Mouse (Mus musculus) lung, postnatal 0 days (tissue): ENCODE results near the gene Sall2. TPM values are rescaled to one million over a fixed set of nuclear protein-coding genes. Genes with fewer than 3 reads are reported as not detected.
"Not testable (repeated sequence)": the region's sequence is repeated elsewhere in the genome, so short reads cannot be mapped to it uniquely, and the experiment has no call there.

Source experiments
- ATAC-seq: fragments of 200-750 bp; cut with Nextera tagmentation; 2 replicates; pipeline ENCODE4 v1.8.0; 2017; ENCODE audit warnings: moderate library complexity
- DNase-seq: peaks from one replicate; pipeline ENCODE4 v3.0.0-alpha.2; 2016; ENCODE audit warnings: low spot score
- H3K27ac ChIP-seq: fragments of 300-500 bp; sonication (generic); 2 replicates; pipeline ENCODE4 v1.5.1; 2014; ENCODE audit warnings: antibody characterized with exemption, mild to moderate bottlenecking, low read length, mixed read lengths
- H3K27me3 ChIP-seq: fragments of 300-500 bp; sonication (generic); replicated peaks from 2 replicates; pipeline ENCODE4 v1.6.1; 2014; ENCODE audit warnings: low read length, mixed read lengths; ENCODE audit not compliant: insufficient read depth
- H3K36me3 ChIP-seq: fragments of 300-500 bp; sonication (generic); 2 replicates; pipeline ENCODE4 v1.6.1; 2014; ENCODE audit warnings: low read length, mixed read lengths; ENCODE audit not compliant: insufficient read depth
- H3K4me1 ChIP-seq: fragments of 300-500 bp; sonication (generic); 2 replicates; pipeline ENCODE4 v1.6.1; 2014; ENCODE audit warnings: antibody characterized with exemption, low read depth, low read length, mixed read lengths; ENCODE audit not compliant: insufficient read depth
- H3K4me2 ChIP-seq: fragments of 300-500 bp; sonication (generic); replicated peaks from 2 replicates; pipeline ENCODE4 v1.6.1; 2014; ENCODE audit warnings: low read depth, mild to moderate bottlenecking, low read length, moderate library complexity, mixed read lengths
- H3K4me3 ChIP-seq: fragments of 300-500 bp; sonication (generic); 2 replicates; pipeline ENCODE4 v1.5.1; 2014; ENCODE audit warnings: low read depth, low read length
- H3K9ac ChIP-seq: fragments of 300-500 bp; sonication (generic); replicated peaks from 2 replicates; pipeline ENCODE4 v1.6.1; 2014; ENCODE audit warnings: low read depth, mild to moderate bottlenecking
- H3K9me3 ChIP-seq: fragments of 300-500 bp; sonication (generic); 2 replicates; pipeline ENCODE4 v1.6.1; 2016; ENCODE audit warnings: low read length, mixed read lengths
- CTCF ChIP-seq: IDR thresholded peaks from 2 replicates; pipeline ENCODE4 v1.5.1; 2016; ENCODE audit warnings: antibody characterized with exemption, mild to moderate bottlenecking
- EP300 ChIP-seq: IDR thresholded peaks from 2 replicates; pipeline ENCODE4 v1.6.1; 2016; ENCODE audit warnings: antibody characterized with exemption, mild to moderate bottlenecking, control low read depth
- WGBS: fragments of 180-500 bp; shearing (Covaris S2); extraction: QIAGEN DNeasy Blood & Tissue Kit; methylation state at CpG from one replicate; pipeline ENCODE4 v1.1.7; 2014; 5-methylcytosine and 5-hydroxymethylcytosine counted together
- polyA plus RNA-seq: library from polyadenylated mRNA; unstranded; fragments of >200 nt; fragmentation: Nextera tagmentation; extraction: Ambion mirVana; gene quantifications from 2 replicates; pipeline ENCODE4 v1.2.1, GENCODE M21; 2015

Gene Sall2
- polyA plus RNA-seq, 1 experiment from 2014 or later = 3.8 TPM

DNA sequence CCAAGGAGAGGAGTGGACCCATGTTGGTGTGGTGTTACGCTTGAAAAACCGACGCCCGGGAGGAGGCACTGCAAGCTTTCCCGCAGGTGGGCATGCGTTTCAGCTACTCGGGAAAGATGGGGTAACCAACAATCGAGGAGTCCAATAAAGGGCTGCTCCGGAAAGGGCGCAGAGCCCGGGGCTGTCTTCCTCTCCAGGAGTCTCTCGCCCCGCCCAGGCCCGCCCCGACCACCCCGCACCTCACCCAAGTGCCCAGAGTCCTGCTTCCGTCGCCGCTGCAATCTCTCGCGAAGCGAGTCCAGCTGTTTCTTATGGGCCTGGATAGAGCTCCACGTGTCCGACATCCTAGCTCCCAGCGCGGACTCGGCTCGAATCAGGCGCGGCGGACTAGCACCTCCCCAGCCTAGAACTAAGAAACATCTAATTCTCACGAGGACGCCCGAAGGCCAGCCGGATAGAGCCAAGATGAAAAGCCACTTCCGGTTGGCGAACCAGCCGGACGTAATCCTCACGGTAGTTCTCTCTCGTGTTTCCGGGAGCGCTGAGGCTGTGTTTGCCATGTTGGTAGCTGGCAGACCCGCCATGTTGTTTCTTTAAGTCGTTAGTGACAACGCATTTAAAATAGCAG lies 23.8 kb downstream of the Sall2 start, which contains the start of gene Mettl3:
Gene Mettl3 (minus strand): TSS at position 485 of the 628 bp plus-strand sequence.
- H3K9me3 ChIP-seq = no peaks in the 10 kb centered on the region
- no peaks in the 10 kb centered on the region; the same call in 1 of the 2 replicates for H3K4me1 ChIP-seq
- TF ChIP-seq CTCF (peak; percentile 36), EP300 (peak; percentile 65)
- peaks cover 7% of the 10 kb centered on the region for H3K36me3 ChIP-seq
- H3K4me3 ChIP-seq = peak within 1 kb of the TSS; percentile 67
- H3K9ac ChIP-seq = peak within 1 kb of the TSS; percentile 60
- H3K27me3 ChIP-seq = no peaks in the 10 kb centered on the region
- peak within 1 kb of the TSS; percentile 57 for H3K4me2 ChIP-seq
- DNase-seq (peak; percentile 98), ATAC-seq (peak; percentile 98)
- under 1% methylated on average over 38 of the region's 46 CpGs for WGBS
- peak within 1 kb of the TSS; percentile 90 for H3K27ac ChIP-seq

- WGBS = 89% methylated on average over 3 of the region's 3 CpGs
- not testable (repeated sequence) for H3K27me3 ChIP-seq, DNase-seq, H3K4me3 ChIP-seq, ATAC-seq, H3K9me3 ChIP-seq, H3K27ac ChIP-seq, H3K4me1 ChIP-seq, H3K4me2 ChIP-seq, H3K9ac ChIP-seq
- H3K36me3 ChIP-seq = peaks cover 15% of the 10 kb centered on the region
Observed at GRCm38 (mm10) chr14:52303517-52303916, 25.0 kb downstream of the Sall2 start.

GRCm38 (mm10) chr14:52295558-52296264 lies 32.9 kb downstream of the Sall2 start:
- Histone ChIP-seq H3K9ac (no peak overlapping the region), H3K4me3 (no peak overlapping the region), H3K27me3 (no peaks in the 10 kb centered on the region), H3K9me3 (no peaks in the 10 kb centered on the region), H3K4me1 (no peaks in the 10 kb centered on the region), H3K36me3 (peaks cover 39% of the 10 kb centered on the region), H3K4me2 (no peak overlapping the region), H3K27ac (no peak overlapping the region)
- whole genome bisulfite sequencing = 69% methylated on average over 6 of the region's 6 CpGs
- DNase-seq = peak; percentile 88
- TF ChIP-seq CTCF (peak; percentile 72), EP300 (no peak)
- peak; percentile 55 for ATAC-seq

DNA sequence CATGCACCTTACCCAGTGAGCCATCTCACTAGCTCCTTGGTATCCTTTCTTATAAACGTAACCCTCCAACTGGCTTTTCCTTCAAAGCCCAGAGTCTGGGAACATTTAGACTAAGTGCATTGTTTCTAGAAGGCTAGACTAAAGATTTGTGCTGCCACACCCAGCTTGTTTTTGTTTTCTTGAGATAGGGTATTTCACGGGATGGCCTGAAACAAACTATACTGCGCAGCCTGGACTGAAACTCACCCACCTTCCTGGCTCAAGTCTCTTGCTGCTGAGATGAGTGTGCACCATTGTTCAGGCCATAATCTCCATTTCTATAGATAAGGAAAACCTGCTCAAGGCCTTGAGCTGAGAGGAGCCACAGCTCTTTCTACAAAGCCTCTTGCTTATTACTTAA lies 44.4 kb downstream of the Sall2 start:
- ATAC-seq (no peak), DNase-seq (no peak)
- Histone ChIP-seq H3K4me2 (no peak overlapping the region), H3K4me3 (no peak overlapping the region), H3K4me1 (no peaks in the 10 kb centered on the region; the same call in 1 of the 2 replicates), H3K27me3 (no peaks in the 10 kb centered on the region), H3K9me3 (no peaks in the 10 kb centered on the region), H3K9ac (no peak overlapping the region), H3K27ac (no peak overlapping the region), H3K36me3 (peaks cover 13% of the 10 kb centered on the region; the same call in 1 of the 2 replicates)
- 92% methylated on average over 3 of the region's 3 CpGs for WGBS
- no peak for TF ChIP-seq EP300
- no peak for TF ChIP-seq CTCF

- H3K27me3 ChIP-seq = no peaks in the 10 kb centered on the region
- no peak overlapping the region for H3K4me2 ChIP-seq
- H3K9me3 ChIP-seq = no peaks in the 10 kb centered on the region
- no peak overlapping the region for H3K9ac ChIP-seq
- H3K36me3 ChIP-seq = peaks cover 13% of the 10 kb centered on the region; the same call in 1 of the 2 replicates
- TF ChIP-seq EP300 (no peak), CTCF (no peak)
- H3K4me1 ChIP-seq = no peaks in the 10 kb centered on the region; the same call in 1 of the 2 replicates
- ATAC-seq = no peak
- 96% methylated on average over 5 of the region's 5 CpGs for whole genome bisulfite sequencing
- no peak overlapping the region for H3K4me3 ChIP-seq
- no peak overlapping the region for H3K27ac ChIP-seq
- no peak for DNase-seq
Observed at GRCm38 (mm10) chr14:52283629-52284028, 44.9 kb downstream of the Sall2 start.

GRCm38 (mm10) chr14:52279747-52280120 lies 48.8 kb downstream of the Sall2 start:
- Histone ChIP-seq H3K4me2 (peak overlapping the region; percentile 68), H3K9ac (peak overlapping the region; percentile 77), H3K36me3 (no peaks in the 10 kb centered on the region), H3K27ac (peak overlapping the region; percentile 93), H3K27me3 (no peaks in the 10 kb centered on the region), H3K4me3 (peak overlapping the region; percentile 79), H3K9me3 (no peaks in the 10 kb centered on the region), H3K4me1 (no peaks in the 10 kb centered on the region; the same call in 1 of the 2 replicates)
- TF ChIP-seq EP300 (no peak), CTCF (no peak)
- ATAC-seq (peak; percentile 16), DNase-seq (peak; percentile 55)
- under 1% methylated on average over 21 of the region's 21 CpGs for WGBS
